Mouse (Mus musculus): ENCODE results near the gene Slc4a8. TPM values are rescaled to one million over a fixed set of nuclear protein-coding genes. Genes with fewer than 3 reads are reported as not detected.

The Slc4a8 gene
- total RNA-seq, 2 experiments from 2014 or later = 2.6 to 7.8 TPM

DNA sequence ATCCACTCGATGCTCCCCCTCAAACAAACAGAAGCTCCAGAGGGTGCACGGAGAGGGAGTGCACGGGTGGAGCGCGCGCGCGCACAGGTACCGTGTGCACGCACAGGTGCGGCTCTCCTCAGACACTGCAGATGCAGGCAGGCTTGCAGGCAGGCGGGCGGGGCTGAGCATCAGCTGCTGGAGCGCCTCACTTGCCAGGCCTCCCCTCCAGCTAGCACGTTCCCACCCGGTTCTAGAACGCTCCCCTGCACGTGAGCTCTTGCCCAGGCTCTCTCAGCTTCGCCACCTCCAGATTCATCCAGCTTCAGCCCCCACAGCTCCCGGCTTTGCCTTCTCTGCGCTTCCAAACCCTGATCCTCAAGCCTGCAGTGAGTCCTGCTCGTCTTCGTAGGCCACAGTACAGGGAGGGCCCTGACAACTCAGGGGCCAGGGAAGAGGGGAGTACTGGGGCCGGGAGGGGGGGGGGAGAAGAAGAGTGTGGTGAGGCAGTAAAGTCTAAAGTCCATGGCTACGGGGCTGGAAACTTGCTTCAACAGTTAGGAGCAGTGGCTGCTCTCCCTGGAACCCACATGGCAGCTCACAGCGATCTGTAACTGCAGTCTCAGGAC is 63.8 kb downstream of the Slc4a8 start:
- intact Hi-C loops (cut with DNase I) = no loop called here
- DNase-seq = no peak

DNA sequence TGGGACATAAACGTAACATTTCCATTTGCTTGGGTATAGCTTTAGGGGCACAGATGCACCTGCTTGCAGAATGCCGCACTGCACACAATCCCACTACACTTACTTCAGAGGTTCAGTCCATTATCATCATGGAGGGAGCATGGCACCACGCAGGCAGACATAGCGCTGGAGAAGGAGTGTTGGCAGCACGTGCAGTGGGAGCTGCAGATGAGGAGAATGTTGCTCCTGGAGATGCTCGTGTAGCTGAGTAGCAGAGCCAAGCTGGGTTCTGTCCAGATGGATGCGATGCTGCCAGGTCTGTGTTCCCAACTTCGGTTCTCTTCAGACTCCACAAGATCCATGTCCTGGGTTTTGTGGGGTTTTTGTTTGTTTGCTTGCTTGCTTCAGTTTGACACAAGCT is 64.5 kb downstream of the Slc4a8 start:
- DNase-seq = no peak
- intact Hi-C loops (cut with DNase I) = no loop called here

DNA sequence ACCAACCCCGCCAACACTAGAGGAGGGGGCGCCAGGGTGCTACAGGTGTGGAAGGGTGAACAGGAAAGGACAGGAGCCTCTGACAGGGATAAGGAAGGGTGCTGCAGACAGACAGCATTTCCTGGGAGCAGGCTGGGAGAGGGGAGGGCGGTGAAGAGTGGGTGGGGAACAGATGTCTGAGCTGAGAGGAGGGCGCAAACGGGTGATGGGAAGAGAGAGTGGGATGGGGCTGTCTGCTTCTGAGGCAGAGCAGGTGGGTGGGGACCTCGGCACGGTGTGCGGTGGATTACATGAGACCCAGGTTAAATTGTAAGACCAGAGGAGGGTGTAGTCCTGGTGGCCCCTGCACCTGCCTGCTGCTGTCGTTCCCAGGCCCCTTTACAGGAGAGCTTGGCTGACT is 68.2 kb downstream of the Slc4a8 start:
- DNase-seq = no peak
- intact Hi-C loops (cut with DNase I) = no loop called here

DNA sequence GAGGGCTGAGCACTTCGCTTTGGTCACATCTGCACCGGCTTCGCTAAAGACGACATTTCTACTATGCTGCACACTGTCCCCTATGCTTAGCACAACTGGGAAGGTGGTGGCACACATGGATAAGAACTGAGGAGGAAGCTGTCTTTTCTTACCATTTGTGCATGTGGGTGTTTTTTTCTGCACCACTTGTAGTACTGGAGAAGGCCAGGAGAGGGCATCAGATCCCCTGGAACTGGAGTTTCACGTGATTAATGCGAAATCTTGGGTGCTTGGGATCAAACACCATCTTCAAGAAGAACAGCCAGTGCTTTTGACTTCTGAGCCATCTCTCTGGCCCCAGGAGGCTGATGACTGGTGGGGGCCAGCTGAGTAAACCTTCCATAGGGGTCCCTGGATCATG is 69.1 kb downstream of the Slc4a8 start:
- intact Hi-C loops (cut with DNase I) = no loop called here
- no peak for DNase-seq

- intact Hi-C loops (cut with DNase I) = no loop called here
- no peak for DNase-seq
Observed at GRCm38 (mm10) chr15:100832144-100832543, 70.6 kb downstream of the Slc4a8 start.

- intact Hi-C loops (cut with DNase I) = no loop called here
- no peak for DNase-seq
Observed at GRCm38 (mm10) chr15:100832784-100833183, 71.2 kb downstream of the Slc4a8 start.

GRCm38 (mm10) chr15:100836729-100837128 is 75.2 kb downstream of the Slc4a8 start:
- intact Hi-C loops (cut with DNase I) = loop anchor here (5.0 kb wide), 1 partner anchor 206 kb away; no protein-coding TSS in a partner anchor
- DNase-seq = no peak

GRCm38 (mm10) chr15:100838607-100839207 is 77.2 kb downstream of the Slc4a8 start:
- DNase-seq = peak; percentile 67 to 74
- intact Hi-C loops (cut with DNase I) = loop anchor here (1.0 to 5.0 kb wide), 2 partner anchors 81 to 204 kb away; no protein-coding TSS in a partner anchor

- intact Hi-C loops (cut with DNase I) = loop anchor here (5.0 kb wide), 1 partner anchor 153 kb away; no protein-coding TSS in a partner anchor
- DNase-seq = no peak
Observed at GRCm38 (mm10) chr15:100844336-100844735, 82.8 kb downstream of the Slc4a8 start.

DNA sequence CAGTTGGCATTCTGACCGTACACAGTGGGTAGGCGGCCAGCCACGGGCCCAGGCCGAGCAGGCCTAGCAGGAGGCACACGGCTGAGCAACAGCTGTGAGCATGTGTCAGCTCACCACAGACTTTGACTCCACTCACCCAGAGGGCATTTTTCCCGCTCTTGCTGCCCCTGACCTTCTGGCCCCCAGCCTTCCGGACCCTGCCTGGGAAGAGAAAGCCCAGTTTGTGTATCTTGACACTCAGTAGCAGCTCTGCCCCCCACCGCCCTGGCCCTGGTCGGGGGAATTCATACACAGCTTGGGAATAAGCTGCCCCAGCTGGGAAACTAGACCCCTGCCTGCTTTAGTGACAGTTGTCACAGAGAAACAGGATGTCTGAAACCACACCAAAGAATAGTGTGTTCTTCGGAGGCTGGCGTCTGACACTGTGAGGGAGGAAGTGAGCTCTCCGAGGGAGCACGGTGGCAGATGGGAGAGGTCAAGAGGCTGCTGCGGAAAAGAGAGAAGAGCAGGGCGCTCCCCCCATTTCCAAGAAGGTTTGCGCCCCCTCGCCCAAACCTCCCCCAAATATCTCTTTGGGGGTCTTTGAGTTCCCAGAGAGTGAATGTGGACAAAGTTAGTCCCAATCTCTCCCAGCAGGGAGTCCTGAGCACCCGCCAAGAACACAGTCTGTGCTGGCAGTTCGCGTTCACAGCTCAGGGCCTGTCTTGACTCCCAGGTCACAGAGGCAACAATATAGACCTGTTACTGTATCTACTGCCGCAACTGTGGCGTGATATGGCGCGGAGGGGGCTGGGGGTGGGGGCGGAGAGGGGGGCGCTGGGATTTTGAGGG is 83.7 kb downstream of the Slc4a8 start:
- intact Hi-C loops (cut with DNase I) = no loop called here
- peak; percentile 19 to 20 for DNase-seq

DNA sequence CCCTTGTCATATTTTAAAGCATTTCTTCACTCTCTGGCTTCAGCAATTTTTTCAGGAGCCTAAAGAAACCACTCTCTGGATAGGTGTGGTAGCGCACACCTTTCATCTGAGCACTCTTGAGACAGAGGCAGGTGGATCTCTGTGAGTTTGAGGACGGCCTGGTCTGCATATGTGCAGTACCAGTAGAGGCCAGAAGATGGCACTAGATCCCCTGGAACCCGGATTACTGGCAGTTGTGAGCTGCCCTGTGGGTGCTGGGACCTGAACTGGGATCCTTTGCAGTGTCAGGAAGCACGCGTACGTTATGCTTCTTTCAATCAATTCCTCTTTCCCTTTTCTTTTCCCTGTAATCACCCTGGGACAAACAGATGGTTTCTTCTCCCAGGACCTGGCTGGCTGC is 85.6 kb downstream of the Slc4a8 start:
- intact Hi-C loops (cut with DNase I) = no loop called here
- DNase-seq = no peak

DNA sequence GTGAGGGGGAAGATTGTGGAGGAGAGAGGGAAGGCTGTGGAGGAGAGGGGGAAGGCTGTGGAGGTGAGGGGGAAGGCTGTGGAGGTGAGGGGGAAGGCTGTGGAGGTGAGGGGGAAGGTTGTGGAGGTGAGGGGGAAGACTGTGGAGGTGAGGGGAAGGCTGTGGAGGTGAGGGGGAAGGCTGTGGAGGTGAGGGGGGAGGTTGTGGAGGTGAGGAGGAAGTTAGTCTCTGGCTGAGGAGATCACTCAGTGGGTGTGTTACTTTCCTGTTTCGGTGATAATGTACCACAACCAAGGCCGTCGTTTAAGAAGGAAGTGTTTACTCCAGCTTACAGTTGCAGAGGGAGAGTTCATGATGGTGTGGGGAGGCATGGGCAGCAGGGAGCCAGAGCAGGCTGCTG is 96.0 kb downstream of the Slc4a8 start:
- no peak for DNase-seq

DNA sequence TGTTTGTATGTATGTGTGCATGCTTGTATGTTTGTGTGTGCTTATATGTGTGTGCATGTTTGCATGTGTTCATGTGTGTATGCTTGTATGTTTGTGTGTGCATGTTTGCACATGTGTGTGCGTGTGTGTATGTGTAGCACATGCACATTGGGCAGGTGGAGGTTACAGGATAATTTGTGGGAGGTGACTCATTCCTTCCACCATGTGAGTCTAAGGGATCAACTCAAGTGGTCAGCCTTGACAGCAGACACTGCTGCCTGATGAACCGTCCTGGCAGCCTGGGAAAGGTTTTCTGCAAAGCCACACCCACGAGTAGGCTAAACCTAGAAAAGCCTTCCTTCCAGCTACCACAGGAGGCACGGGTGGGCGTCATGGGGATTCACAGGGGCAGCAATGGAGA is 99.3 kb downstream of the Slc4a8 start:
- DNase-seq = no peak
- intact Hi-C loops (cut with DNase I) = no loop called here

More for the DNA sequence above, 96.0 kb downstream of the Slc4a8 start:
- intact Hi-C loops (cut with DNase I) = no loop called here

GRCm38 (mm10) chr15:100865556-100865955 is 104.0 kb downstream of the Slc4a8 start:
- intact Hi-C loops (cut with DNase I) = no loop called here
- no peak for DNase-seq

DNA sequence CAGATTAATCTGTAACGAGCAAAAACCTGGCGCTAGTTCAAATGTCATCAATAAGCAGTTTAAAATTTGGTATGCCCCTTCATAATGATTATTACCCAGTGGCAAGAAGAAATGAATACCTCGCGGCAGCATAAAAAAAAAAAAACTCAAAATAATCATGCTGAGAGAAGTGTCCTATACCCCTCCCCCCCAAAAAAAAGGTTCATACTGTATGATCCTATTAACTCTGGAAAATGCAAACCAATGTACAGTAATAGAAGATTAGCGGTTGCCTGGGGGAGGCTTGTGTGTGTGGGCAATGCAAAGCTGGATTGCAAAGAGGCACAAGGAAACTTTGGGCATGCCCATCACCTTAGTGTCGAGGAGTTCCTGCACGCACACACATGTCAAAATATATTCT is 108.0 kb downstream of the Slc4a8 start, which contains the start of gene Scn8a:
TSS of gene Scn8a (plus strand) at position 301 of the 400 bp plus-strand sequence.
- intact Hi-C loops (cut with DNase I) = no loop called here
- no peak for DNase-seq

DNA sequence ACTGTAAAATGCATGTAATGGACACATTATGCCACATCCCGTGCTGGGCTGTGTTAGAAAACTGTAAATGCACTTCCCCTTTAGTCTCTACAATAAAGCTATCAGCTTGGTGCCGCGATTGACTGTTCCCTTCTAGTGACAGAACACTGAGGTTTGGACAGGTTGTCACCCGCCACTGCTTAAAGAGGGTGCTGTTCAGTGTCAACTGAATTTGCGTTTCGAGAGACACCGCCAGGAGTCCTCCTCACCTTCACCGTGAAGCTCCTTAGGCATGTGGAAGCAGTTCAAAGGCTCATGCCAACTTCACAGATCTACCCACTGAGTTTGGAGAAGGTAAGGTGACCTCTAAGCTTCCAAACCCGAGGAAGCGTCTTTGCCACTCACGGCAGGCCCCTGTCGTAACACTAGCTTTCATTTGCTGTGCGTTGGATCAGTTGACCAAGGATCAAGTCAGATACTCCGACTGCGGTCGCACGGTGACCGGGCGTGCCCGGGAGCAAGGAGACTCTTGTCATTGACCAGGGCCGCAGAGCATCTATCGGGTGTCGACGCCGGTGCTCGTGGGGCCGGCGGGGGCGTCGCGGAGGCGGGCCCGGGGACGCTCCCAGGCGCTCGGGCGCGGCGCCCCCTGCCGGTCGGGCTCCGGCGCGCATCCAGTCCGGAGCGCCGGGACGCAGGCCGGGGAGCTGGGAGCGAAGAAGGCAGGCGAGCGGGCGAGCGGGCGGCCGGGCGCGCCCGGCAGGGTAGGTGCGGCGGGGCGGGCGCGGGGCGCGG is 108.6 kb downstream of the Slc4a8 start:
- intact Hi-C loops (cut with DNase I) = no loop called here
- DNase-seq = peak; percentile 36 to 46

DNA sequence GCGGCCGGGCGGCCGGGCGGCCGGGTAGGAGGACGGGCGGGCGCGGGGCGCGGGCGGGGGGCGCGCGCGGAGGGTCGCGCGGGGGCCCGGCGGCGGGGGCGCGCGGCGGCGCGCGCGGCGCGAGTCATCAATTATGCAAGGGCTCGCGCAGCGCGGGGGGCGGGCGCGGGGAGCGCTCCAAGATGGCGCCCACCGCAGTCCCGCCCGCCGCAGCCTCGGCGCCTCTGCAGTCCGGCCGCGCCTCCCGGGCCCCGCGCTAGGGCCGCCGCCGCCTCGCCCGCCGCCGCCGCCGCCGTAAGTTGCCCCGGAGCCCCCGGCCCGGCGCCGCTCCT is 109.2 kb downstream of the Slc4a8 start:
- intact Hi-C loops (cut with DNase I) = no loop called here
- no peak for DNase-seq

GRCm38 (mm10) chr15:100871107-100872011 is 109.8 kb downstream of the Slc4a8 start:
- intact Hi-C loops (cut with DNase I) = no loop called here

GRCm38 (mm10) chr15:100873155-100873554 is 111.6 kb downstream of the Slc4a8 start:
- peak; percentile 85 to 89 for DNase-seq
- intact Hi-C loops (cut with DNase I) = no loop called here

More at GRCm38 (mm10) chr15:100871107-100872011, 109.8 kb downstream of the Slc4a8 start:
- no peak for DNase-seq
